Mouse (Mus musculus): ENCODE measurements around the gene Lmna.

DNA sequence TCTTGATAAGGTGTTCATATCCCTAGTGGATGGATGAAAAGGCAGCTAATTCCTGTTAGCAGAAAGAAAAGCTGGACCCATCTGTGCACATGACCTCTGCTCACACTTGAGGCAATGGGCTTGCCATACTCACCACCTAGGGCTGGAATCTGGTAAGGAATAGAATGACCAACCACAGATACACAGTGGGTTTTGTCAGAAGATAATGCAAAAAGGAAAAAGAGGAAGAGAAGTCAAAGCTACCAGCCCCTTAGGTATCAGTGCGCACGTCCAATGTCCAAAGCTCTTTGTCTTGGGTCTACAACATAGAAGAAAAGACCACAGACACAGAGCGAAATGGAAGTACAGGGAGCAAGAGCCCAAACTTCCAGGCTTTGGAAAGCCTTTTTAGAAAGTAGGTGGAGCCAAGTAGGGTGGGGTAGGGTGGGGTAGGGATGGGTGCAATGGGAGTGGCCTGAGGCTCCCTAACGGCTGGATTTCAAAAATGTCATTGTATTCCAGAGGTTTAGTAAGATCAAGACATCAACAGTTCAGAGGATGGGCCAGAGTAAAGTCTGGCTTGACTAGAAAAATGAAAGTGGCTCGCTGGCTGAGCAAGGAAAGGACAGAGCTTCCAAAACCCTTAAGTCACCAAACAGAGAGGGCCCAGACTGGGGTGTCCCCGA lies 8.3 kb downstream of the Lmna start:
- TF ChIP-seq CTCF (IDR thresholded peaks at IDR 0.05; ENCODE audit: low read depth) (no peak), EP300 (optimal IDR thresholded peaks at IDR 0.05) (no peak)

All from stomach, postnatal 0 days (tissue).